Mouse (Mus musculus): Measurements from ENCODE around the gene Gch1. TPM values are rescaled to one million over a fixed set of nuclear protein-coding genes. Genes with fewer than 3 reads are reported as not detected.

Gch1 gene
- polyA plus RNA-seq, 1 experiment from 2014 or later, result 2.6 TPM

DNA sequence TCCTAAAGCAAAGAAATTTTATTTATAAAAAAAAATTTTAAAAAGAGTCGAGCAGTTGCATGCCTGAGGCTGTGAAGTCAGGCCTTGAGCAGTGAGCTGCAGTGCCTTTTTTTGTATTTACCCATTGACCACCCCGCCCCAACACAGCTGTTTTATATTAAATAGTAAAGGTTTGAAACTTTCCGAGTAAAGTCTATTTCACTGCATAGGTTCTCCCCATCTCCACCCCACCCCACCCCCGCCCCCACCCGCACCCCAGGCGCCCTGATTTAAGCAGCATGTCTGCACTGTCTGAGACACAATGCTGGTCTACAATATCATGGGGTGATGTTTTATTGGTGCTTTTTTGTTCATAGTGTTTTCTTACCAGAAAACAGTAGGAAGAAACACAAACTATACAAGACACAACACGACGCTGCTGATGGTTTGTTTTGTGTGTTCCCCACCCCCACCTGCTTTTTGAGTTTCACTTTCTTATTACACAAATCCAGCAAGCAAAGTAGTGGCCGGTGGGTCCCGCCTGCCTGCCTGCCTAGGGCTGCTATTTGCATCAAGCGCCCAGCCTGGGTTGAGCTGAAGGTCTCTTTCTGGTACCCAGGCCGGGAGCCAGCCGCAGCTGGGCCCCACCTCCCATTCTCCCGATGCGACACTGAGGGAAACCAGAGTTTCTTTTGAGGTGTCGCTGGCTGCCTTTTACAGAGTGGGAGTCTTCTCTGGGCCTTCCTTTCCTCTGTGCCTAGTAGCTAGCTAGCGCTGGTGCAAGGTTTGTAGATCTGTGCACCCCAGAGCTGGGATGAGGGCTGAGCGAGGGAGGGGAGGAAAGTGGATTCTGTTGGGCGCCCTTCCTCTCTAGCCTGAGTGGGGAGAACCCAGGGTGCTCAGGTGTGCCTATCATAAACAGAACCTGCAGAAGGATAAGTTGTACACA is 84.7 kb downstream of the Gch1 start:
- ATAC-seq (ENCODE audit: low read depth), result no peak
- 35% methylated on average over 19 of the region's 19 CpGs for WGBS
- no peak overlapping the region for H3K4me2 ChIP-seq

More for the DNA sequence above, 84.7 kb downstream of the Gch1 start:
- Histone ChIP-seq H3K9me3 (no peaks in the 10 kb centered on the region), H3K4me1 (replicated peaks) (0 out of 2 replicates have a peak, but pooled peaks cover 4% of the 10 kb centered on the region), H3K27ac (replicated peaks) (no peak overlapping the region), H3K4me3 (no peak overlapping the region), H3K9ac (no peak overlapping the region), H3K27me3 (no peaks in the 10 kb centered on the region), H3K36me3 (no peaks in the 10 kb centered on the region)

Other genes starting within 250 kb of the Gch1 start
- 15.8 TPM in 2 replicates for gene Wdhd1, start 87.4 kb upstream of the Gch1 start, polyA plus RNA-seq (2015; fragmentation: Nextera tagmentation; extraction: Ambion mirVana)
- 2.7 and 3.6 TPM in 2 replicates for gene Socs4, start 87.5 kb upstream of the Gch1 start, polyA plus RNA-seq (2015; fragmentation: Nextera tagmentation; extraction: Ambion mirVana)
- 51.4 and 57.7 TPM in 2 replicates for gene Mapk1ip1l, start 108.9 kb upstream of the Gch1 start, polyA plus RNA-seq (2015; fragmentation: Nextera tagmentation; extraction: Ambion mirVana)
- 2.0 TPM in 2 replicates for gene Lgals3, start 178.3 kb upstream of the Gch1 start, polyA plus RNA-seq (2015; fragmentation: Nextera tagmentation; extraction: Ambion mirVana)
- 9.1 and 12.2 TPM in 2 replicates for gene Dlgap5, start 229.0 kb upstream of the Gch1 start, polyA plus RNA-seq (2015; fragmentation: Nextera tagmentation; extraction: Ambion mirVana)